Mouse (Mus musculus) liver, embryonic 16.5 days (tissue): ENCODE data around the gene Gm10553. TPM values are rescaled to one million over a fixed set of nuclear protein-coding genes. Genes with fewer than 3 reads are reported as not detected.
"Not testable (repeated sequence)": the region's sequence is repeated elsewhere in the genome, so short reads cannot be mapped to it uniquely, and the experiment has no call there.

ENCODE experiments used
- ATAC-seq: fragments of 200-750 bp; cut with Nextera tagmentation; 2 replicates; pipeline ENCODE4 v1.8.0; 2017; ENCODE audit warnings: low read depth, mild to moderate bottlenecking, moderate number of reproducible peaks, moderate library complexity
- H3K27ac ChIP-seq: fragments of 300-500 bp; sonication (generic); 2 replicates; pipeline ENCODE4 v1.5.1; 2014; ENCODE audit warnings: mild to moderate bottlenecking, low read length
- H3K27me3 ChIP-seq: fragments of 300-500 bp; sonication (generic); 2 replicates; pipeline ENCODE4 v1.6.1; 2014; ENCODE audit warnings: low read depth, low read length, mixed read lengths; ENCODE audit not compliant: control insufficient read depth, insufficient read depth
- H3K36me3 ChIP-seq: fragments of 300-500 bp; sonication (generic); 2 replicates; pipeline ENCODE4 v1.6.1; 2014; ENCODE audit warnings: mild to moderate bottlenecking; ENCODE audit not compliant: control insufficient read depth, insufficient read depth
- H3K4me1 ChIP-seq: fragments of 300-500 bp; sonication (generic); 2 replicates; pipeline ENCODE4 v1.6.1; 2014; ENCODE audit warnings: low read depth, low read length, mixed read lengths; ENCODE audit not compliant: control insufficient read depth
- H3K4me2 ChIP-seq: fragments of 300-500 bp; sonication (generic); 2 replicates; pipeline ENCODE4 v1.6.1; 2014; ENCODE audit warnings: low read depth, low read length, mixed read lengths
- H3K4me3 ChIP-seq: fragments of 300-500 bp; sonication (generic); 2 replicates; pipeline ENCODE4 v1.5.1; 2014; ENCODE audit warnings: low read depth, mild to moderate bottlenecking, low read length
- H3K9ac ChIP-seq: fragments of 300-500 bp; sonication (generic); 2 replicates; pipeline ENCODE4 v1.6.1; 2014; ENCODE audit warnings: low read depth, low read length
- H3K9me3 ChIP-seq: fragments of 300-500 bp; sonication (generic); replicated peaks from 2 replicates; pipeline ENCODE4 v1.6.1; 2016; ENCODE audit warnings: low read length; ENCODE audit not compliant: control insufficient read depth
- WGBS: fragments of 180-500 bp; shearing (Covaris S2); extraction: QIAGEN DNeasy Blood & Tissue Kit; methylation state at CpG from one replicate; pipeline ENCODE4 v1.1.7; 2014; ENCODE audit not compliant: insufficient replicate concordance; 5-methylcytosine and 5-hydroxymethylcytosine counted together
- polyA plus RNA-seq: library from polyadenylated mRNA; unstranded; fragments of >200 nt; fragmentation: Nextera tagmentation; extraction: Ambion mirVana; gene quantifications from 2 replicates; pipeline ENCODE4 v1.2.1, GENCODE M21; 2015

Gm10553 gene
- polyA plus RNA-seq, 1 experiment from 2014 or later: not detected

- not testable (repeated sequence) for H3K36me3 ChIP-seq, H3K4me3 ChIP-seq
Observed at GRCm38 (mm10) chr1:85105336-85105735, 5.4 kb downstream of the Gm10553 start.

DNA sequence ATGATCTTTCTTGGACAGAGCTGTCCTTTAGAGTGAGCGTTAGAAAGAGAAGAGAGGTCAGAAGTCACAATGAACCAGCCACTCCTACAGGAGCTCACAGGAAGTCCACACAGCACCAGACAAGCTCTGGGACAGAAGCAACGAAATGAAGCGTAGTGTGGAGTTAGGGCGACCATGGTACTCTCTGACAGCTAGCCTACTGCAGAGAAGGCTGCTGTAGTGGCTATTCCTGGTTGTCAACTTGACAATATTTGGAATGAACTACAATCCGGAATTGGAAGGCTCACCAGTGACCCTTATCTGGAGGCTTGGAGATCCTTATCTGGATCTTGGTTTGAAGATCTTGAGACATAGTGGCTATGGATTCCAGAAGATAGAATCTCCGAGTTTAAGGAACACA lies 6.0 kb downstream of the Gm10553 start:
- H3K4me2 ChIP-seq, H3K27me3 ChIP-seq, H3K27ac ChIP-seq, ATAC-seq, H3K4me1 ChIP-seq, H3K9ac ChIP-seq, H3K4me3 ChIP-seq, H3K9me3 ChIP-seq, H3K36me3 ChIP-seq: not testable (repeated sequence)
- WGBS: 52% methylated on average over 5 of the region's 6 CpGs

More at GRCm38 (mm10) chr1:85105336-85105735, 5.4 kb downstream of the Gm10553 start:
- H3K9ac ChIP-seq, H3K9me3 ChIP-seq, H3K4me1 ChIP-seq, H3K27me3 ChIP-seq, H3K27ac ChIP-seq, H3K4me2 ChIP-seq, ATAC-seq: not testable (repeated sequence)
- WGBS: 67% methylated on average over 4 of the region's 4 CpGs

GRCm38 (mm10) chr1:85109753-85110152 lies 9.8 kb downstream of the Gm10553 start, which contains the start of gene A530032D15Rik:
A530032D15Rik (minus strand) TSS chr1:85109853.
- ATAC-seq: not testable (repeated sequence)

GRCm38 (mm10) chr1:85110876-85111275 lies 10.9 kb downstream of the Gm10553 start:
- not testable (repeated sequence) for H3K4me3 ChIP-seq, ATAC-seq, H3K4me2 ChIP-seq, H3K9me3 ChIP-seq, H3K36me3 ChIP-seq, H3K4me1 ChIP-seq, H3K27ac ChIP-seq, H3K27me3 ChIP-seq, H3K9ac ChIP-seq
- 62% methylated on average over 2 of the region's 3 CpGs for WGBS

More at GRCm38 (mm10) chr1:85109753-85110152, 9.8 kb downstream of the Gm10553 start, which contains the start of gene A530032D15Rik:
- WGBS: no CpG with 5 or more reads among the region's 7 CpGs
- not testable (repeated sequence) for H3K4me2 ChIP-seq, H3K27ac ChIP-seq, H3K4me3 ChIP-seq, H3K9ac ChIP-seq, H3K36me3 ChIP-seq, H3K27me3 ChIP-seq, H3K9me3 ChIP-seq, H3K4me1 ChIP-seq

DNA sequence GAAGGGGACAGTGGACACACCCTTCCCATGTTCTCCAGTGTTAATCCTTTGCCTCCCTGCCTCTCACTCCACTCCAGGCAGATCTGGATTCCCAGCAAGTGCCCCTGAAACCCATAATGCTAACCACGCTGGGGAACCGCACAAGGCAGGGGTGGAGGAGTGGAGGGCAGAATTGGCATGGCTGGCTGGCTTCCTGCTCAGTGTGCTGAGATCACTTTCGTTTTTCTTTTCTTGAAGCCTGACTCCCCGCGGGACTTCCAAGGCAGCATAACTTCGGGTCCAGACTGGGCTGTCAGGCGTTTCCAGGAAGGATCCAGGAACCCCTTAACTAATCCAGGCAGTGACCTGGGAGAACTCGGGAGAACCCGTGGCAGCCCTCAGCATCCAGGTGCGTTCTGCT lies 11.6 kb downstream of the Gm10553 start:
- not testable (repeated sequence) for H3K27me3 ChIP-seq, H3K9ac ChIP-seq, H3K4me2 ChIP-seq, H3K4me3 ChIP-seq, H3K9me3 ChIP-seq, H3K4me1 ChIP-seq, H3K36me3 ChIP-seq, H3K27ac ChIP-seq, ATAC-seq
- WGBS: 50% methylated on average over 9 of the region's 10 CpGs

GRCm38 (mm10) chr1:85112266-85112665 lies 12.3 kb downstream of the Gm10553 start:
- not testable (repeated sequence) for H3K27ac ChIP-seq, H3K9ac ChIP-seq, ATAC-seq, H3K9me3 ChIP-seq, H3K4me3 ChIP-seq, H3K4me2 ChIP-seq, H3K27me3 ChIP-seq, H3K4me1 ChIP-seq, H3K36me3 ChIP-seq
- 67% methylated on average over 7 of the region's 7 CpGs for WGBS

DNA sequence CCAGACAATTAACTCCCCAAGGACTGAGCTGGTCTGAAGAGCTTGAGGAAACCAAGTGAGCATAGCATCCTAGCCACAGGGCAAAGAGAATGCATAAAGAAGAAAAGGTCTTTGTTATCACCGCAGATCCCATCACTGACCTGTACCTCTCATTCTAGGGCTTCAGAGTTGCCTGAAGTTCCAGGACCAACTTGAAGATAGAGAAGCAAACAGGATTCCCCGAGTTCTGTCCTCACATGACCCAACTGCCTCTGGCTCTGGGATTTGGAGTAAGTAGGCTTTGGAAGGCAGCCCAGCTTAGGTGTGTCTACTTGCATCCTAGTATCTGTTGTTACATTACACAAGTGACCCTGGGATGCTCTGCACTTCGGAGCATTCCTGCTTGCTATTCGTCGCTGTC lies 12.9 kb downstream of the Gm10553 start:
- H3K27ac ChIP-seq, H3K36me3 ChIP-seq, H3K4me1 ChIP-seq, H3K4me3 ChIP-seq, H3K4me2 ChIP-seq, H3K27me3 ChIP-seq, H3K9ac ChIP-seq, ATAC-seq, H3K9me3 ChIP-seq: not testable (repeated sequence)
- WGBS: 46% methylated on average over 2 of the region's 5 CpGs

DNA sequence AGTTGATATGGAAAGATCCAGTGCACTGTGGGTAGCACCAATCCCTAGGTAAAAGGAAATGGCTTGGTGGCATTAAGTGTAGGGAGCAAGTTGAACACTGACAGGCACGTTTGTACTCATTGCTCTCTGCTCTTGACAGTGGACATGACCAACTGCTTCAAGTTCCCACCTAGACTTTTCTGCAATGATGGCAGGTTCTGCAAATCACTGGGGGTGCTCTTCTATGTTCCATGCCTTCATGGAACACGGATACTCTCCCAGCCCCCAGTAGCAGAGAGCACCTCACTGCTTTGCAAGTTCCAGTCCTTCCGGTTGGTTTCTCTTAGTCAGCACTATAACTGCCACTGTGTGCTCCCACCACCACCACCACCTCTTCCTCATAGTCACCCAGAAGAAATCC lies 14.1 kb downstream of the Gm10553 start:
- H3K27ac ChIP-seq, H3K4me1 ChIP-seq, H3K4me3 ChIP-seq, H3K9ac ChIP-seq, H3K27me3 ChIP-seq, ATAC-seq, H3K9me3 ChIP-seq, H3K36me3 ChIP-seq, H3K4me2 ChIP-seq: not testable (repeated sequence)
- 60% methylated on average over 3 of the region's 3 CpGs for WGBS

DNA sequence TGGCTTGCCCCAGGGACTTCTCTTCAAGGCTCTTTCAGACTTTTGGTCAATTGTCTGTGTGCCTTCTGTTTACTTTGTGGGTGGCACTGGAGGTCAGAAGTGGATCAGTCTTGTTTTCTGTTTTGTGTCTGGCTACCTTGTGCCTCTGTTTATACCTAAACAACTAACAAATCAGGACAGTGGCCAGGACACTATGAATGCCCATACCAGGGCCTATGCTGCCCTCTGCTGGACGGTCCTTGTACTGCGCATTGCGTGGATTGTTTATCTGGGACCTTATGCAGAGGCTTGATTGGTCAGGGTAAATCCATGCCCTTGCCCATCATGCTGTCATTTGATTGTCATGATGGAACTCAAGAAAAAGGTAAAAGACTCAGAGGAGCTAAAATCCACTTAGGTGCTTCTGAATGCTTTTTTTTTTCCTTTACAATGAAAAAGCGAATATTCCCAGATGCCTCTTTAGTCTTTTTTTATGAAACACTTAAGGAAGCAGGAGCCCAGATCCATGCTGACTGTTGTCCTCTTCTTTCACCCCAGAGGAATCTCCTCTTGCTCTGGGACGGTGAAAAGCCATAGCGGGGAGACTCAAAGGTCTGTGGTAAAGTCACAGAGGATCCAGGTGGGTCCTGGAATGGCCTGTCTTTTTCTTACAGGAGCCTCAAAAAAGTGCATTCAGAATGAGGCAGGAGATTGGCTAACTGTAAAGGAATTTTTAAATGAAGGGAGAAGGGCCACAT lies 14.9 kb downstream of the Gm10553 start:
- not testable (repeated sequence) for H3K4me1 ChIP-seq, H3K27ac ChIP-seq, H3K4me2 ChIP-seq, H3K36me3 ChIP-seq, H3K9ac ChIP-seq, H3K4me3 ChIP-seq, H3K27me3 ChIP-seq, H3K9me3 ChIP-seq, ATAC-seq
- WGBS: 43% methylated on average over 6 of the region's 6 CpGs
